Mouse (Mus musculus): ENCODE results near the gene Dysf.

The Dysf gene

DNA sequence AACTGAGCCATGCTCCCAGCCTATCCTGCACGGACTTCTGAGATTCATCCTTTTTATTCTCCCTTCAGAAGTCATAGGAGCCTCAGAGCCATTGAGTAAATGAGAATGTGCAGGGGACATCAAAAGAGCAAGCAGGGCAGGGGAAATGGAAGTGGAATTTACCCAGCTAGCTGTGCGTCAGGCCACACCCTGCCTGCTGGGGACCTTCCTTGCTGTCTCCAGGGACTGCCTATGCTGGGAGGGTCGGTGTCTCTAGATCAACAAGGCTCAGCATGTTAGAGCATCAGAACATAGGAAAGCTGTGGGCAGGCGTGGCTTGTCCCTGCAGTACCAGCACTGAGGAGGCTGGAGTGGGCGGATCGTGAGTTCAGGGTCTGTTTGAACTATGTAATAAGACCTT is 42.6 kb downstream of the Dysf start:
- DNase-seq (ENCODE audit: low spot score), result no peak

- no peak for DNase-seq (ENCODE audit: low spot score)
These were observed 45.6 kb downstream of the Dysf start for GRCm38 (mm10) chr6:84053874-84054530.

- DNase-seq (ENCODE audit: low spot score), result no peak
These were observed 47.2 kb downstream of the Dysf start for GRCm38 (mm10) chr6:84055619-84056018.

DNA sequence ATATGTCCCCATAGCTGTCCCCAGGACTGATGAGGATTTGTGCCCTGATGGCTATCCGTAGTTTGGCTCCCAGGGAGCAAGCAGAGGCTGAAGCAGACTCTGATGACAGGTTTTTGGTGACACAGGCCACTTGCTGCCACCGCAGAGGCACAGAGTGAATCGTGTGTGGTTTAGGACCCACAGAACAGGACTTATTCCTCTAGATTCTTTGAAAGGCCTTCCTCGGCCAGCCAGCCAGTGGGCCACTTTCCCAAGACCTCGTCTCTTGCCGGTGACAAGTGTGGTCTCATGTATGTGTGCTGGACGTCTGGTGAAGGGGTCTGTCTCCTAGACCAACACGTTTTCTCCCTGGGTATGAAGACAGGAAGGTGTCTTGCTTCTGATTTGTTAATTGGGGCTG is 48.8 kb downstream of the Dysf start:
- DNase-seq (ENCODE audit: low spot score), result no peak

DNA sequence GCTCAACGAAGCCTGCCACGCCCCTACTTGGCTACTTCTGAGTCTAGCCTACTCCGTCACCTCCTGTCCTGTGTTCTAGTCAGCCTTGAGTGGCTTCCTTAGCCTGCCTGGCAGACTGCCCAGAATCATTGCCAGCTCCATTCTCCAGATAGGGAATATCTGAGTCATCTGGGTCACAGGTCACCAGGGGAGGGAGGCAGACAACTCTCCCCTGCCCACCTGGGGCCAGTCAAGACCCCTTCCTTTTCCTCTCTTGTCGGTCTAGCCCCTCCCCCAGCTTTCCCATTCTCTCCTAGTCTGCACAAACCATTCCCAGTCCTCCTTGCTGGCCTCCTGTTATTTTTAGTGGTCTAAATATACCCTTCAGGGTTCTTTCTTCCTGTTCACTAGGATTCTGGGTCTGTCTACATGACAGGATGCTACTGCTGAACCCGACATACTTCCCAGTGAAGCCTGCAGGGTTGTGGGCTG is 50.3 kb downstream of the Dysf start:
- no peak for DNase-seq (ENCODE audit: low spot score)

GRCm38 (mm10) chr6:84059771-84060414 is 51.5 kb downstream of the Dysf start:
- no peak for DNase-seq (ENCODE audit: low spot score)

GRCm38 (mm10) chr6:84061328-84061727 is 52.9 kb downstream of the Dysf start:
- DNase-seq (ENCODE audit: low spot score), result peak; percentile 87

DNA sequence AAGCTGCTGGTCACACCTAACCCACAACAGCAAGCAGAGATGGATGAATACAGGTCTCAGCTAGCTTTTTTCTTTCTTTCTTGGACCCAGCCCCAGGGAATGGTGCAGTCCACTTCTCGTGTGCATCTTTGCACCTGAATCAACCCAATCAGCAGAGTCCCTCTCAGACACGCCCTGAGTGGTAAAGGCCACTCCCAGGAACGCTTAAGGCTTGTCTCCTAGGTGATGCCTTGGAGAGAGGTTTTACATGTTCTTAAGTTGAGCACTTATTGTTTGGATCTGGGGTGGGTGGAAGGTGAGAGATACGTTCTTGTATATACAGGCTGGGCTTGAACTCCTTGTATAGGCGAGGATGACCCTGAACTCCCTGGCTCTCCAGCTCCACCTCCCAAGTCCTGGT is 54.2 kb downstream of the Dysf start:
- no peak for DNase-seq (ENCODE audit: low spot score)

DNA sequence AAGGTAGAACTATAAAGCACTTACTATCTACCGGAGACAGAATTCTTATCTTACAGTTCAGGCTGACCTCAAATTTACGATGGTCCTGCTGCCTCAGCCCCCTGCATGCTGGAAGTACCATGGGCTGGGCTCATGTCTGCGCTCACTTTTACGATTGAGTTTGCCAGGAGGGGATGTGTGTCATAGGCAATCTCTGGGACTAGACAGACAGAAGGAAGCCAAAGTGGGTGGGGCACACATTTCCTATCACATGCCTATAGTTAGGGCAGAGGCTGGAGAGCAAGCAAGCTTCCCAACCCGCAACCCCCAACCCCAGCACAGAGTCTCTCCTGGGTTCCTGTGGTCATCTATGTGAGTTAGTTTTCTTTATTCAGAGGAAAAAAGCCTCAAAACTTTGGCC is 59.8 kb downstream of the Dysf start:
- DNase-seq (ENCODE audit: low spot score), result no peak

GRCm38 (mm10) chr6:84070251-84070650 is 61.9 kb downstream of the Dysf start:
- DNase-seq (ENCODE audit: low spot score), result no peak

- DNase-seq (ENCODE audit: low spot score), result peak; percentile 44
These were observed 64.2 kb downstream of the Dysf start for GRCm38 (mm10) chr6:84072574-84072973.

GRCm38 (mm10) chr6:84078172-84078571 is 69.8 kb downstream of the Dysf start:
- peak; percentile 57 for DNase-seq (ENCODE audit: low spot score)

DNA sequence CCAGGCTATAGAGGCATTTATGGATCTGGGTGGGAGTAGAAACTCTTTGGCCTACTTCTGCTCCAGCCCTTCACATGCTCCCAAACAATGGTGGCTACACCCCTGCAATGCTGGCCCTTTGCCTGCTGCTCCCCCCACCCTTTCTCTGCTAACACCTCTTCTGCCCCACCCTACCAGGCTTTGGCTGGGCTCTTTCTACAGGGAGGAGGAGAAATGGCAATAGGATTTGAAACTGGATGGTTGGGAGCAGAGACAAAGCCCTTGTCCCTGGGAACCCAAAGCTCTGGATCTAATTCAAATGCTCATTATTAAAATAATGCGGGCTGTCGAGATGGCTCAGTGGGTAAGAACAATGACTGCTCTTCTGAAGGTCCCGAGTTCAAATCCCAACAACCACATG is 72.2 kb downstream of the Dysf start:
- no peak for DNase-seq (ENCODE audit: low spot score)

DNA sequence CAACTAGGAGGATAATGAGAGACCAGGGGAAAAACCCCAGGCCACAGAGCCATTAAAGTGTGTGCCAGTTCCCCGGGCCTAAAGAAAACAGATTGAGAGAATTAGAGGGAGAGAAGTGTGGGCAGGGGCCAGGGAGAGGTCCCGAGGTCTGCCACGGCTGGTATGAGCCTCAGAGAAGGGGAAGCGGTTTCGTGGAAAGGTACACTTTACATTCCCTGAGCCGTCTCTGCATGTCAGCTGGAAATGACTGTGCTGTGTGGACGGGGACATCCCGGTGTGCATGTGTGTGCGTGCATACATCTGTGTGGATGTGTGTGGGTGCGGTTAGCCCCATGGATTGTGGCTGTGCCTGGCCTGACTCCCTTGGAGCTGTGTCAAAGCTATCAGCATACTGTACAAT is 76.4 kb downstream of the Dysf start:
- no peak for DNase-seq (ENCODE audit: low spot score)

DNA sequence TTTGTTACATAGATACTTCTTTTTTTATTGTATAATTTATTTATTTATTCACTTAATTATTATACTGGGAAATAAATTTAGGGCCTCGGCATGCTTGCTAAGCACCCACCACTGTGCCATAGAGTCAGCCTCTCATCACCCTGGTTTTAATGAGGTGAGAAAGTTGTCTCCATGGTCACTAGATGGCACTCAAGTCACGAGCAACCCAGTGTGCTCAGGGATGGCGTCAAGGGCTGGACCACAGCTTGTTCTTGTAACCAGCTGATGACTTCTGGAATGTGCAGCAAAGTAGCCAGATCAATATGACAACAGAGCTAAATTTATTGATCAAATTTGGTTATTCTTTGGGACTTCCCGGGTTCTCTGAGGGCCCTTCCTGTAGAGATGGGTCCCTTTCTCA is 85.1 kb downstream of the Dysf start:
- peak; percentile 83 for DNase-seq (ENCODE audit: low spot score)

- no peak for DNase-seq (ENCODE audit: low spot score)
These were observed 86.1 kb downstream of the Dysf start for GRCm38 (mm10) chr6:84094536-84094935.

- peak; percentile 93 for DNase-seq (ENCODE audit: low spot score)
These were observed 86.6 kb downstream of the Dysf start for GRCm38 (mm10) chr6:84094998-84095397.

GRCm38 (mm10) chr6:84095882-84096281 is 87.5 kb downstream of the Dysf start:
- DNase-seq (ENCODE audit: low spot score), result peak; percentile 95

- no peak for DNase-seq (ENCODE audit: low spot score)
These were observed 93.6 kb downstream of the Dysf start for GRCm38 (mm10) chr6:84102002-84102401.

DNA sequence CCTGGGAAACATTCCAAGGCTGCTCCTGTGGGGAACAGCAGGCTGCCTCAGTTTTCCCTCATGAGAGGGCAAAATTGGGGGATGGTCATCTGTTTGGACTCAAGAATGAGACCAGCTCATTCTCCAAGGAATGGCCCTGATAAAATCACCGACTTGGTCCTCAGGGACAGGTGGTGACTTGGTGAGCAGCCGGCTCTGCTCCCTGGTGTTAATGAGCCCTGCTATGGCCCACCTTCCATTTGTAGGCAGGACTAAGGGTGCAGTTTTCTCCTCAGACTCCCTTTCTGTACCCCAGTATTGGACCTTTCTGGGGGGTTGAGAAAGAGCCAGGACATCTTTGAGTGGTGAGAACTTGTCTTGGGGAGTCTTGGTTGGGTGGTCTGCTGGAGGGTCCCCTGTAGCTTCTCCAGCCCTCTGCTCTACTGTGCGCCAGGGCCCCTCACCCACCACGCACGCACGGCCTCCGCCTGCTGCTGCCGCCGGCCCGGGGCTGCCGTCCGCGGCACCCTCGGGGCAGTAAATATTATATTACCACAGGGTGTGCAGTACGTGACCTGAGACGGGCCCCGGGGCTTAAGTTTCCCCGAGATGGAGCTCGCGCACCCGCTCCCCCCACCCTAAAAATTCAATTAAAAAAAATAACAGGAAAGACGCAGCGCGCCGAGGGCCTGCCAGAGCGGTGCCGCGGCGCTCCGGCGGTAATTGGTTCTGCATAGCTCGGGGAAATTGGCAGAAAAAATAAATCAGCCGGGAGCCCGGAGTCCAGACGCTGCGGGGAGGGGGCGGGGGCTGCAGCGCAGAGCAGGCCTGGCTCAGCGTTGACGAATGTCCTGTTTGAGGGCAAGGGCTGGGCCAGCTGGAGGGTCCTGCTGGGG is 97.0 kb downstream of the Dysf start:
- peak; percentile 76 for DNase-seq (ENCODE audit: low spot score)

DNA sequence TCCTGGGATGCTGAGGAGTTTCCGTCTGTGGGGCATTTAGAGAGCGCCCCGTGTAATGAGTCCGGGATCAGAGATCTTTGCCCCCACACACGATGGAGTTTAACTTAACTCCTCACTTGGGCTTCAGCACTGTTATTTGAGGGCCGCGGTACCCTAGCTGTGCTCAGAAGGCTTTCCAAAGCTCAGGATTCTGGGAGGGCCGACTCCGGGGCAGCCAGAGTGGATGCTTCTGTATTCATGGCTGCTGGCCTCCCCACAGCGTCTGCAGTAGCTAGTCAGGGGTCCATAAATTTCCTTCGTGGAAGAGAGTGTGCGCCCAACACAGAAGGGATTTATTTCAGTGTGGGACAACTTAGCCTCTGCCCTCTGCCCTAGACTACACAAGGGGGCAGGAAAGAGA is 97.7 kb downstream of the Dysf start:
- no peak for DNase-seq (ENCODE audit: low spot score)

GRCm38 (mm10) chr6:84110377-84110776 is 102.0 kb downstream of the Dysf start:
- no peak for DNase-seq (ENCODE audit: low spot score)

GRCm38 (mm10) chr6:84111106-84111505 is 102.7 kb downstream of the Dysf start:
- no peak for DNase-seq (ENCODE audit: low spot score)
